ENCODE assay signal across 35 mouse cellular contexts in the genomic region with DNA sequence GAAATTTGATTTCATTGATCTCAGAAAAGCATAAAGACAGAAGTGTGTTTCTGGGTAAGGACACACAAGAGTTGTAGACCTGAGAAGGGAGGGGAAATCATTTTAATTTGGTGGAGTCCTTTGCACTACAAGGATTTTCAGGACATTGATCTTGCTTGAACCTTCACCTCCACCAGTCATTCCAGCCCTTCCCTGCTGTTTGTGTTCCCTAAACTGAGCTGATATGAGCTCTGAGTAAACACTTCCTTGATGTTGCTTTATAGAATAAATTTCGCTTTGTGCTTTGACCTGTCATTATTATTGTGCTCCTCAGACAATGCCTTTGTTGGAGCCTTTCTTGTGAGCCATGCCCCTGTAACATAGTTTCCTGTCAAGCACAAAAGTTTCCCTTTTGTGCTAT.
"Had no signal": no experiment of that assay in that cellular context is flagged by ENCODE, and none has a peak within 500 bp of the region (broad histone marks: within the 10 kb centered on the region; RNA-seq: fewer than 3 reads in every experiment).

No protein-coding gene starts in this region.

- ATAC-seq: hindbrain, embryonic 16.5 days; hindbrain, postnatal 0 days; inflammation-experienced regulatory T-cells, adult 6 months; intestine, embryonic 15.5 days; intestine, embryonic 16.5 days; intestine, postnatal 0 days had no signal

- H3K9me3 ChIP-seq: heart, embryonic 10.5 days; heart, embryonic 12.5 days; heart, embryonic 13.5 days; heart, embryonic 15.5 days; hindbrain, embryonic 10.5 days; hindbrain, embryonic 12.5 days; hindbrain, embryonic 13.5 days; hindbrain, embryonic 15.5 days; intestine, embryonic 15.5 days; kidney, embryonic 15.5 days had no signal

- H3K9ac ChIP-seq: heart, embryonic 12.5 days; heart, embryonic 13.5 days; heart, embryonic 15.5 days; hindbrain, embryonic 12.5 days; hindbrain, embryonic 13.5 days; hindbrain, embryonic 14.5 days; hindbrain, embryonic 15.5 days; intestine, embryonic 15.5 days; kidney, embryonic 15.5 days had no signal

- H3K27ac ChIP-seq: heart, embryonic 10.5 days; heart, embryonic 13.5 days; heart, embryonic 15.5 days; hindbrain, embryonic 10.5 days; hindbrain, embryonic 12.5 days; hindbrain, embryonic 13.5 days; hindbrain, embryonic 14.5 days; hindbrain, embryonic 15.5 days; hindbrain, postnatal 0 days; intestine, embryonic 15.5 days; kidney, embryonic 15.5 days; kidney, postnatal 0 days; layer of hippocampus, adult 2 months had no signal

- DNase-seq: heart, postnatal 10 days; heart, postnatal 14 days; heart, postnatal 36 days; heart, postnatal 4 days; kidney, adult 11 months; kidney, adult 18-20 months; kidney, adult 2 months; kidney, adult 8-10 months; kidney, adult 9 months; kidney, postnatal 10 days; kidney, postnatal 14 days; kidney, postnatal 25 days; kidney, postnatal 36 days; kidney, postnatal 4 days; layer of hippocampus, adult 9-11 months; layer of hippocampus, postnatal 36 days had no signal

- H3K36me3 ChIP-seq: heart, embryonic 10.5 days; heart, embryonic 12.5 days; heart, embryonic 13.5 days; heart, embryonic 15.5 days; hindbrain, embryonic 10.5 days; hindbrain, embryonic 12.5 days; hindbrain, embryonic 13.5 days; hindbrain, embryonic 15.5 days; intestine, embryonic 15.5 days; kidney, embryonic 15.5 days had no signal

- H3K4me3 ChIP-seq: heart, embryonic 10.5 days; heart, embryonic 12.5 days; heart, embryonic 13.5 days; heart, embryonic 15.5 days; hindbrain, embryonic 10.5 days; hindbrain, embryonic 12.5 days; hindbrain, embryonic 13.5 days; hindbrain, embryonic 15.5 days; intestine, embryonic 15.5 days; kidney, embryonic 15.5 days; layer of hippocampus, adult 2 months had no signal

- H3K27me3 ChIP-seq: heart, embryonic 12.5 days; heart, embryonic 13.5 days; heart, embryonic 15.5 days; hindbrain, embryonic 12.5 days; hindbrain, embryonic 13.5 days; hindbrain, embryonic 15.5 days; intestine, embryonic 15.5 days; kidney, embryonic 15.5 days had no signal

- H3K4me1 ChIP-seq: hindbrain, embryonic 15.5 days; intestine, embryonic 15.5 days; kidney, embryonic 15.5 days had no signal

- H3K4me2 ChIP-seq: heart, embryonic 11.5 days; heart, embryonic 12.5 days; heart, embryonic 13.5 days; heart, embryonic 15.5 days; hindbrain, embryonic 12.5 days; hindbrain, embryonic 13.5 days; hindbrain, embryonic 14.5 days; hindbrain, embryonic 15.5 days; intestine, embryonic 15.5 days; kidney, embryonic 15.5 days had no signal
